Mouse (Mus musculus) lung, postnatal 0 days (tissue): ENCODE results near the gene Ppm1l.

ENCODE experiments used
- CTCF ChIP-seq: IDR thresholded peaks from 2 replicates; pipeline ENCODE4 v1.5.1; 2016; ENCODE audit warnings: antibody characterized with exemption, mild to moderate bottlenecking
- EP300 ChIP-seq: IDR thresholded peaks from 2 replicates; pipeline ENCODE4 v1.6.1; 2016; ENCODE audit warnings: antibody characterized with exemption, mild to moderate bottlenecking, control low read depth

- TF ChIP-seq CTCF (no peak), EP300 (peak; percentile 89)
These were observed 226.3 kb downstream of the Ppm1l start for GRCm38 (mm10) chr3:69542962-69543361.
